Mouse (Mus musculus): ENCODE measurements around the gene Rph3a. TPM values are rescaled to one million over a fixed set of nuclear protein-coding genes. Genes with fewer than 3 reads are reported as not detected.
"Not testable (repeated sequence)": the region's sequence is repeated elsewhere in the genome, so short reads cannot be mapped to it uniquely, and the experiment has no call there.

Gene Rph3a
- polyA plus RNA-seq, 1 experiment from 2014 or later: 0.03 TPM

DNA sequence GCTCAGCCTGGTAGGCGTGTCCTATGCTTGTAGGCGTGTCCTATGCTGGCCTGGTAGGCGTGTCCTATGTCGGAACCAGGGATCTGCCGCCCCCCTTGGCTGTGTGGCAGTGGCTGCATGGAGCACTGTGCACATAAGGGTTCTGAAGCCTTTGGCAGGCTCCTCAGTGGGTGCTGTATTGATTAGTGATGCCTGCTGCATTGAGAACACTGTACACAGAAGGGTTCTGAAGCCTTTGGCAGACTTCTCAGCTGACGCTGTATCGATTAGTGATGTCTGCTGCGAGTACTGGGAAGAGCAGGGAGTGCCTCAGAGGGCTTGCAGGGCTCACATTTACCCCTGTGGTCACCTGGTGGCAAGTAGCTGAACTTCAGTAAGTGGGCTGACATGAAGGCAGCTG is 71.3 kb downstream of the Rph3a start:
- H3K4me3 ChIP-seq (replicated peaks): no peak overlapping the region
- WGBS (ENCODE audit: insufficient replicate concordance): 19% methylated on average over 8 of the region's 8 CpGs
- no peaks in the 10 kb centered on the region for H3K9me3 ChIP-seq (replicated peaks)
- no peak overlapping the region for H3K9ac ChIP-seq
- no peaks in the 10 kb centered on the region for H3K27me3 ChIP-seq
- H3K36me3 ChIP-seq (replicated peaks): no peaks in the 10 kb centered on the region
- H3K4me2 ChIP-seq: no peak overlapping the region
- no peaks in the 10 kb centered on the region for H3K4me1 ChIP-seq (replicated peaks)
- H3K27ac ChIP-seq (replicated peaks): no peak overlapping the region
- no peak for ATAC-seq (ENCODE audit: insufficient read depth)

GRCm38 (mm10) chr5:120937841-120938240 is 72.1 kb downstream of the Rph3a start:
- Histone ChIP-seq H3K27me3 (no peaks in the 10 kb centered on the region), H3K4me3 (replicated peaks) (no peak overlapping the region), H3K27ac (replicated peaks) (no peak overlapping the region), H3K9ac (no peak overlapping the region), H3K4me1 (replicated peaks) (no peaks in the 10 kb centered on the region), H3K9me3 (replicated peaks) (no peaks in the 10 kb centered on the region), H3K36me3 (replicated peaks) (no peaks in the 10 kb centered on the region), H3K4me2 (no peak overlapping the region)
- 59% methylated on average over 4 of the region's 4 CpGs for WGBS (ENCODE audit: insufficient replicate concordance)
- no peak for ATAC-seq (ENCODE audit: insufficient read depth)

GRCm38 (mm10) chr5:120933966-120934365 is 75.9 kb downstream of the Rph3a start:
- no peak overlapping the region for H3K9ac ChIP-seq
- no peaks in the 10 kb centered on the region for H3K27me3 ChIP-seq
- H3K4me1 ChIP-seq (replicated peaks): no peaks in the 10 kb centered on the region
- 26% methylated on average over 5 of the region's 5 CpGs for WGBS (ENCODE audit: insufficient replicate concordance)
- no peaks in the 10 kb centered on the region for H3K36me3 ChIP-seq (replicated peaks)
- ATAC-seq (ENCODE audit: insufficient read depth): no peak
- H3K4me2 ChIP-seq: no peak overlapping the region
- H3K27ac ChIP-seq (replicated peaks): no peak overlapping the region
- H3K9me3 ChIP-seq (replicated peaks): no peaks in the 10 kb centered on the region
- H3K4me3 ChIP-seq (replicated peaks): no peak overlapping the region

DNA sequence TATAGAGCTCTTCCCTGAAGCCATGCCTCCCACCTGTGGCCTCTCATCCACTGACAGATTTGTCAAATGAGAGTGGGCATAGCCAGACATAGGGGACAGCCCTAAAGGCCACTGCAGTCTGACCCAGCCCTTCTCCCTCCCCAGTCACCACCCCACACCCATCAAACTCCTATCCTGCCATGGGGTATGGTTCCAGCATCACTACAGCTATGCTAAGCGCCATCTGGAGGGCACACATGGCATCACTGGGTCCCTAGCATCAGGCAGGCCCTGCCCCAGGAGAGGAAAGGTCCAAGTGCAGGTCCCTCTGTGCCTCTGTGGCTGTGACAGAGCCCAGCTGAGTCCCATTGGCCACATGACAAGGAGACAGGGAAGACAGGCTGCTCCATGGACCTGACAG is 82.9 kb downstream of the Rph3a start:
- Histone ChIP-seq H3K27me3 (no peaks in the 10 kb centered on the region), H3K27ac (replicated peaks) (no peak overlapping the region), H3K4me1 (replicated peaks) (no peaks in the 10 kb centered on the region), H3K9ac (no peak overlapping the region), H3K4me3 (replicated peaks) (no peak overlapping the region), H3K4me2 (no peak overlapping the region), H3K36me3 (replicated peaks) (no peaks in the 10 kb centered on the region), H3K9me3 (replicated peaks) (no peaks in the 10 kb centered on the region)
- 5% methylated on average over 1 of the region's 1 CpGs for WGBS (ENCODE audit: insufficient replicate concordance)
- no peak for ATAC-seq (ENCODE audit: insufficient read depth)

DNA sequence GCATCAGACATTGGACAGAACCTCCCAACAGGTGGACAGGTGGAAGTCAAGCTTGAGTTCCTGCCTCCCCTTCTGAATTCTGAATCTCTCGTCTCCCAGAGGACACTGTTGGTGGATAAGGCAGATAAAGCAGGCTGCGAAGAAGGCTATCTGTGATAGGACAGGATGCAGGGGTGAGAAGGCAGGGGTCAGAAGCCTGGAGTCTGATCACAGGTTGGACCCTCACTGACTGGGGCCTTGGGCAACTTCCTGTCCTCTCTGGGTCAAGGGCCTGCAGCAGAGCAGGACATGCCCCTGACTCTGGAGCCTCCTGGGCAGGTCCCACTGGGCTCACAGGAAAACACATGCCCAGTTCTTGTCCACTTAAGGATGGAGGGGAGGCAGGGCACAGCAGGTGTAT is 83.6 kb downstream of the Rph3a start:
- ATAC-seq (ENCODE audit: insufficient read depth); H3K4me3 ChIP-seq (replicated peaks); H3K4me2 ChIP-seq; H3K9ac ChIP-seq; H3K36me3 ChIP-seq (replicated peaks); H3K27ac ChIP-seq (replicated peaks); H3K27me3 ChIP-seq; H3K9me3 ChIP-seq (replicated peaks); H3K4me1 ChIP-seq (replicated peaks): not testable (repeated sequence)
- 32% methylated on average over 2 of the region's 2 CpGs for WGBS (ENCODE audit: insufficient replicate concordance)

DNA sequence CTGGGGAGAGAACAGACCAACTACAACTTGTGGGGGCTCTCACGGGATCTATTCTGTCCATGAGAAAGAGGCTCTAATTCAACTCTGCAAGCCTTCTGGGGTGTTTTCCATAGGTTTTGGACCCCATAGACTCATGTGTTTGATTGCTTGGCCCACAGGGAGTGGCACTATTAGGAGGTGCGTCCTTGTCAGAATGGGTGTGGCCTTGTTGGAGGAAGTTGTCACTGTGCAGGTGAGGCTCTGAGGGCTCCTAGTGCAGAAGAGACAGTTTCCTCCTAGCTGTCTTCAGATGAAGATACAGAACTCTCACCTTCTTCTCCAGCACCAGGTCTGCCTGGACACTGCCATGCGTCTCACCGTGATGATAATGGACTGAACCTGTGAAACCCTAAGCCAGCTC is 85.4 kb downstream of the Rph3a start:
- not testable (repeated sequence) for H3K4me1 ChIP-seq (replicated peaks); H3K36me3 ChIP-seq (replicated peaks); H3K27ac ChIP-seq (replicated peaks); H3K4me3 ChIP-seq (replicated peaks); H3K27me3 ChIP-seq; H3K9ac ChIP-seq; H3K4me2 ChIP-seq; H3K9me3 ChIP-seq (replicated peaks); ATAC-seq (ENCODE audit: insufficient read depth)
- 69% methylated on average over 4 of the region's 4 CpGs for WGBS (ENCODE audit: insufficient replicate concordance)

DNA sequence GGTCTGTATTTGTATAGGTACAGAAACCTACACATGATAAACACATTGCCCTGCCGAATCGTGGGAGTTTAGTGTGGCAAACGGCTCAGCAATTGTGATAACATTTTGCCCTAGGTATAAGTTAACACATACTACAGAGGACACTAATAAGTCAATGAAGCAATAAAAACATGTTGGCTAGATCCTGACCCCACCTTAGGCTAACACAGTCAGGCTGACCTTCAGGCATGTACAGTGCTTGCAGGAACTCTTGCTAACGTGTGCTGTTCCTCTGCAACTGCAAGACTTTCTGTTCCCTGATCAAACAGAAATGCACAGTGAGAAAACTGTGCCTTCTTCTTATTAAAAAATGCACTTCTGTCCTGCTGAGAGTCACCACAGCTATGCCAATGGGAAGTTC is 85.9 kb downstream of the Rph3a start:
- 48% methylated on average over 4 of the region's 4 CpGs for WGBS (ENCODE audit: insufficient replicate concordance)
- Histone ChIP-seq H3K4me2 (no peak overlapping the region), H3K36me3 (replicated peaks) (no peaks in the 10 kb centered on the region), H3K9ac (no peak overlapping the region), H3K9me3 (replicated peaks) (no peaks in the 10 kb centered on the region), H3K4me1 (replicated peaks) (no peaks in the 10 kb centered on the region), H3K27me3 (no peaks in the 10 kb centered on the region), H3K27ac (replicated peaks) (no peak overlapping the region), H3K4me3 (replicated peaks) (no peak overlapping the region)
- ATAC-seq (ENCODE audit: insufficient read depth): no peak

DNA sequence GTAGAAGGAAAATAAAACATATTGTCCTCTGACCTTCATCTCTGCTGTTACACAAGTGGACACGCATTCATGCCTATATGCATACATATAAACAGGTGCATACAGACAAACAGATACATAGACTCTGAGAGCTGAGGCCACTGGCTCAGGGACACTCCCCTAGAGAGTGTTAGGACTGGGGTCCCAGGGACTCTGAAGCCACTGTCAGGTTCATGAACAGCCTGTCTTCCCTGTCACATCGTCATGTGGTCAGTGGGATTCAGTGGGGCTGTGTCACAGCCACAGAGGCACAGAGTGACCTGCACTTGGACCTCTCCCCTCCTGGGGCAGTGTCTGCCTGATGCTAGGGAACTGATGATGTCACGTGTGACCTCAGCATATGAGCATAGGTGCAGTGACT is 89.6 kb downstream of the Rph3a start:
- 42% methylated on average over 3 of the region's 3 CpGs for WGBS (ENCODE audit: insufficient replicate concordance)
- no peaks in the 10 kb centered on the region for H3K27me3 ChIP-seq

GRCm38 (mm10) chr5:120919156-120919935 is 90.5 kb downstream of the Rph3a start:
- H3K9ac ChIP-seq; H3K27me3 ChIP-seq; ATAC-seq (ENCODE audit: insufficient read depth); H3K4me3 ChIP-seq (replicated peaks); H3K36me3 ChIP-seq (replicated peaks); H3K4me1 ChIP-seq (replicated peaks); H3K9me3 ChIP-seq (replicated peaks); H3K27ac ChIP-seq (replicated peaks); H3K4me2 ChIP-seq: not testable (repeated sequence)
- 43% methylated on average over 2 of the region's 2 CpGs for WGBS (ENCODE audit: insufficient replicate concordance)

More for the DNA sequence above, 89.6 kb downstream of the Rph3a start:
- no peaks in the 10 kb centered on the region for H3K4me1 ChIP-seq (replicated peaks)
- no peak overlapping the region for H3K9ac ChIP-seq
- no peak for ATAC-seq (ENCODE audit: insufficient read depth)
- H3K27ac ChIP-seq (replicated peaks): no peak overlapping the region
- no peaks in the 10 kb centered on the region for H3K36me3 ChIP-seq (replicated peaks)
- no peak overlapping the region for H3K4me2 ChIP-seq
- H3K4me3 ChIP-seq (replicated peaks): no peak overlapping the region
- no peaks in the 10 kb centered on the region for H3K9me3 ChIP-seq (replicated peaks)

DNA sequence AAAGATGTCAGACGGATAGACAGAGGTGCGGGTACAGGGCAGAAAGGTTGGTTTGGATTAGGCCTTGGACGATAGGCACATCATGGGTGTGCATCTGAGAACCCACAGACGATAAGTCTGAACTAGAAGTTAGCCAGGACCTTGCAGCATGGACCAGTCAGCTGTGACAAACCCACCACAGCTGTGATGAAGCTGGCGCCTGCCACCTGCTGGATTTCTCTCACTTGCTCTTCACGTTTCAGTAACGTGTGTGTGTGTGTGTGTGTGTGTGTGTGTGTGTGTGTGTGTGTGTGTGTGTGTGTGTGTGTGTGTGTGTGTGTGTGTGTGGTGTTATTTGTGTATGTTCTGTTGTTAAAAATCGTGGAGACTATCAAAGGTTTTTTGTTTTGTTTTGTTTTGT is 95.7 kb downstream of the Rph3a start, which contains the start of gene Oas1d:
TSS of gene Oas1d (plus strand) at position 333 of the 400 bp plus-strand sequence.
- ATAC-seq (ENCODE audit: insufficient read depth); H3K9ac ChIP-seq; H3K27me3 ChIP-seq; H3K9me3 ChIP-seq (replicated peaks); H3K27ac ChIP-seq (replicated peaks); H3K4me1 ChIP-seq (replicated peaks); H3K4me2 ChIP-seq; H3K4me3 ChIP-seq (replicated peaks); H3K36me3 ChIP-seq (replicated peaks): not testable (repeated sequence)
- WGBS (ENCODE audit: insufficient replicate concordance): 41% methylated on average over 8 of the region's 8 CpGs

DNA sequence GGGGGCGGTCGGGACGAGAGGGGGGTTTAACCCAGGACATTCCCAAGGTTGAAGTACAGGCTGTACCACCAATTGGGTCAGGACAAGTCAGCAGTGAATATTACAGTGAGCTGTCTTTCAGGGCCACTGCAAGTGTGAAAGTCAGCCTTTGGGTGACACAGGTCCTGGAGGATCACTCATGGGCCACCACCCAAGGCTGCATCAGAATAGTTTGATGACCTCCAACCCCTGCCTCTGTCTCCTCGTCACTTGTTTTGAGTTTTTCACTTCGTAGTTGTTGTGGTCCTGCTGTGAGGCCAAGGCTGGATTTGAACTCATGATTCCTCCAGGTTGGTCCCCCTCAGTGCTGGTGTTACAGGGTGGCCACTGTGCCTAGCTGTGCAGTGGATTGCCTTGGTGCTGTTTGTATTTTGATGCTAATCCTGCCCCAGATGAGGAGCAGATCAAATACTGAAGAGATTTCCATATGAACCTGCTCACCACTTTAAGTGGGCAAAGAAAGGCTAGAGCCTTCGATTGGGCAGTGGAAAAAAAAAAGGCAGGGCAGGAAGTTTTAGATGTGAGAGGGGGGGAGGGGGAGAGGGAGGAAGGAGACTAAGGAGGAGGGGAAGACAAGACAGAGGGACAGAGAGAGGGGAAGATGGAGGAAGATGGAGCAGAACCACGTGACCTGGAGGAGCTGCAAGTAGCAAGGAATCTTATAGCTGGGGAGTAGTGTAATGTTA is 101.5 kb downstream of the Rph3a start:
- no peaks in the 10 kb centered on the region for H3K36me3 ChIP-seq (replicated peaks)

More for the DNA sequence above, 101.5 kb downstream of the Rph3a start:
- Histone ChIP-seq H3K4me2 (no peak overlapping the region), H3K9ac (no peak overlapping the region), H3K27ac (replicated peaks) (no peak overlapping the region), H3K4me1 (replicated peaks) (no peaks in the 10 kb centered on the region), H3K27me3 (no peaks in the 10 kb centered on the region), H3K4me3 (replicated peaks) (no peak overlapping the region), H3K9me3 (replicated peaks) (no peaks in the 10 kb centered on the region)
- WGBS (ENCODE audit: insufficient replicate concordance): 36% methylated on average over 7 of the region's 7 CpGs
- no peak for ATAC-seq (ENCODE audit: insufficient read depth)
